Mouse (Mus musculus) CH12.LX (cell line): ENCODE measurements around the gene Abtb2. TPM values are rescaled to one million over a fixed set of nuclear protein-coding genes. Genes with fewer than 3 reads are reported as not detected.

ENCODE experiments used
- DNase-seq: peaks from one replicate; pipeline ENCODE4 v3.0.0-alpha.2; 2013; ENCODE audit errors: extremely low read depth
- H3K27ac ChIP-seq: 2 replicates; pipeline ENCODE4 v1.5.1; 2012; ENCODE audit warnings: low read depth, mild to moderate bottlenecking, control low read depth, moderate library complexity; ENCODE audit not compliant: insufficient read depth
- H3K27me3 ChIP-seq: replicated peaks from 2 replicates; pipeline ENCODE3; 2012; ENCODE audit warnings: inconsistent platforms
- H3K36me3 ChIP-seq, 2 experiments: replicated peaks in 1 of 2; 2 replicates each; pipeline versions ENCODE3 to v1.6.1; 2012; ENCODE audit warnings: inconsistent platforms in 1 of 2, low read length in 1 of 2, mild to moderate bottlenecking in 1 of 2, mixed read lengths in 1 of 2, moderate library complexity in 1 of 2; ENCODE audit not compliant: control insufficient read depth in 1 of 2, insufficient read depth in 1 of 2
- H3K4me1 ChIP-seq, 2 experiments: 2 replicates each; pipeline ENCODE4 v1.6.1; 2012; ENCODE audit warnings: inconsistent platforms in 1 of 2, moderate library complexity in 1 of 2; ENCODE audit not compliant: insufficient read depth in 2 of 2, control insufficient read depth in 1 of 2
- H3K4me2 ChIP-seq: 2 replicates; pipeline ENCODE4 v1.6.1; 2012; ENCODE audit warnings: low read depth, mild to moderate bottlenecking, control low read depth; ENCODE audit not compliant: poor library complexity, insufficient read depth, severe bottlenecking
- H3K4me3 ChIP-seq, 3 experiments: fragments of 150-350 bp in 1 of 3; sonication (generic) in 1 of 3; replicated peaks in 1 of 3; 2 replicates each; pipeline versions ENCODE3 to v1.5.1; 2011 to 2012; ENCODE audit warnings: low read depth in 2 of 3, low read length in 2 of 3, mild to moderate bottlenecking in 2 of 3, moderate library complexity in 2 of 3, control low read depth in 1 of 3, improper control_type of control experiment in 1 of 3, inconsistent platforms in 1 of 3, mixed read lengths in 1 of 3; ENCODE audit not compliant: poor library complexity in 1 of 3
- H3K79me2 ChIP-seq: replicated peaks from 2 replicates; pipeline ENCODE4 v1.6.1; 2012; ENCODE audit warnings: mild to moderate bottlenecking, moderate library complexity; ENCODE audit not compliant: control insufficient read depth, poor library complexity, insufficient read depth, severe bottlenecking; ENCODE audit errors: extremely low read depth
- H3K9ac ChIP-seq: 2 replicates; pipeline ENCODE4 v1.6.1; 2012; ENCODE audit warnings: low read depth, mild to moderate bottlenecking, control low read depth, moderate library complexity; ENCODE audit not compliant: insufficient read depth
- H3K9me3 ChIP-seq: replicated peaks from 2 replicates; pipeline ENCODE3; 2012; ENCODE audit warnings: low read length, inconsistent platforms, mixed read lengths
- BHLHE40 ChIP-seq: IDR thresholded peaks from 2 replicates; pipeline ENCODE4 v1.6.1; 2011; ENCODE audit warnings: mild to moderate bottlenecking, low read depth, low read length, improper control_type of control experiment
- CHD2 ChIP-seq: IDR thresholded peaks from 2 replicates; pipeline ENCODE4 v1.6.1; 2011; ENCODE audit warnings: low read length, improper control_type of control experiment
- CTCF ChIP-seq, 2 experiments: IDR thresholded peaks in 1 of 2; conservative IDR thresholded peaks in 1 of 2; 2 replicates each; pipeline ENCODE4 v1.5.1; 2011 to 2012; ENCODE audit warnings: low read depth in 2 of 2, low read length in 2 of 2, improper control_type of control experiment in 1 of 2, inconsistent platforms in 1 of 2, mild to moderate bottlenecking in 1 of 2, moderate library complexity in 1 of 2
- E2F4 ChIP-seq: IDR thresholded peaks from 2 replicates; pipeline ENCODE4 v1.6.1; 2011; ENCODE audit warnings: low read depth, low read length, improper control_type of control experiment; ENCODE audit not compliant: insufficient replicate concordance
- ELF1 ChIP-seq: IDR thresholded peaks from 2 replicates; pipeline ENCODE4 v1.6.1; 2014; ENCODE audit warnings: low read depth, mild to moderate bottlenecking, inconsistent platforms, low read length, improper control_type of control experiment
- EP300 ChIP-seq: IDR thresholded peaks from 2 replicates; pipeline ENCODE4 v1.6.1; 2011; ENCODE audit warnings: low read length, improper control_type of control experiment
- GABPA ChIP-seq: IDR thresholded peaks from 2 replicates; pipeline ENCODE4 v1.6.1; 2012; ENCODE audit warnings: low read depth, low read length, improper control_type of control experiment, inconsistent platforms; ENCODE audit not compliant: insufficient replicate concordance
- HCFC1 ChIP-seq: IDR thresholded peaks from 2 replicates; pipeline ENCODE4 v1.6.1; 2012; ENCODE audit warnings: low read depth, mild to moderate bottlenecking, inconsistent platforms, low read length, improper control_type of control experiment
- IRF4 ChIP-seq: IDR thresholded peaks from 2 replicates; pipeline ENCODE4 v1.6.1; 2014; ENCODE audit warnings: low read depth, mild to moderate bottlenecking, inconsistent platforms, low read length, improper control_type of control experiment
- JUND ChIP-seq: conservative IDR thresholded peaks from 2 replicates; pipeline ENCODE4 v1.6.1; 2011; ENCODE audit warnings: low read depth, low read length, improper control_type of control experiment
- KAT2A ChIP-seq: IDR thresholded peaks from 2 replicates; pipeline ENCODE4 v1.6.1; 2012; ENCODE audit warnings: low read length, improper control_type of control experiment, inconsistent platforms; ENCODE audit not compliant: insufficient replicate concordance
- MAFK ChIP-seq: IDR thresholded peaks from 2 replicates; pipeline ENCODE4 v1.6.1; 2011; ENCODE audit warnings: low read length, improper control_type of control experiment; ENCODE audit not compliant: insufficient replicate concordance
- MEF2A ChIP-seq: IDR thresholded peaks from 2 replicates; pipeline ENCODE4 v1.6.1; 2014; ENCODE audit warnings: low read depth, mild to moderate bottlenecking, inconsistent platforms, low read length, improper control_type of control experiment, borderline replicate concordance
- MXI1 ChIP-seq: IDR thresholded peaks from 2 replicates; pipeline ENCODE4 v1.6.1; 2011; ENCODE audit warnings: mild to moderate bottlenecking, low read depth, low read length, improper control_type of control experiment
- MYC ChIP-seq: IDR thresholded peaks from 2 replicates; pipeline ENCODE4 v1.6.1; 2011; ENCODE audit warnings: low read depth, mild to moderate bottlenecking, improper control_type of control experiment, low read length
- NELFE ChIP-seq: IDR thresholded peaks from 2 replicates; pipeline ENCODE4 v1.6.1; 2011; ENCODE audit warnings: low read depth, low read length, improper control_type of control experiment
- NRF1 ChIP-seq: IDR thresholded peaks from 2 replicates; pipeline ENCODE4 v1.6.1; 2014; ENCODE audit warnings: low read depth, mild to moderate bottlenecking, inconsistent platforms, low read length, improper control_type of control experiment, moderate library complexity
- PAX5 ChIP-seq: IDR thresholded peaks from 2 replicates; pipeline ENCODE4 v1.6.1; 2012; ENCODE audit warnings: low read length, inconsistent platforms, mixed read lengths
- POLR2A ChIP-seq: IDR thresholded peaks from 2 replicates; pipeline ENCODE4 v1.6.1; 2011; ENCODE audit warnings: low read depth, mild to moderate bottlenecking, improper control_type of control experiment, low read length
- RAD21 ChIP-seq: IDR thresholded peaks from 2 replicates; pipeline ENCODE4 v1.6.1; 2011; ENCODE audit warnings: low read depth, mild to moderate bottlenecking, low read length, improper control_type of control experiment, moderate library complexity
- SIN3A ChIP-seq: IDR thresholded peaks from 2 replicates; pipeline ENCODE4 v1.6.1; 2012; ENCODE audit warnings: low read length, improper control_type of control experiment, inconsistent platforms
- SMC3 ChIP-seq: IDR thresholded peaks from 2 replicates; pipeline ENCODE4 v1.6.1; 2011; ENCODE audit warnings: low read depth, low read length, improper control_type of control experiment
- TBP ChIP-seq: conservative IDR thresholded peaks from 2 replicates; pipeline ENCODE4 v1.6.1; 2011; ENCODE audit warnings: low read depth, low read length, improper control_type of control experiment
- USF2 ChIP-seq: conservative IDR thresholded peaks from 2 replicates; pipeline ENCODE4 v1.6.1; 2011; ENCODE audit warnings: low read depth, low read length, improper control_type of control experiment
- ZC3H11A ChIP-seq: IDR thresholded peaks from 2 replicates; pipeline ENCODE4 v1.6.1; 2012; ENCODE audit warnings: low read depth, mild to moderate bottlenecking, inconsistent platforms, low read length, improper control_type of control experiment
- ZNF384 ChIP-seq: IDR thresholded peaks from 2 replicates; pipeline ENCODE4 v1.6.1; 2012; ENCODE audit warnings: low read depth, low read length, improper control_type of control experiment, inconsistent platforms
- dilution Hi-C: fragments of 300-500 bp; cut with MboI; formaldehyde crosslinking; loops from 2 replicates; pipeline ENCODE4 v1.14.3; 2020; ENCODE audit warnings: low sequenced_read_pairs; ENCODE audit not compliant: extremely low pct_unique_long_range_greater_than_20kb, extremely low pct_ligation_motif_present
- in situ Hi-C: fragments of 300-500 bp; cut with MboI; formaldehyde crosslinking; loops from 3 replicates; pipeline ENCODE4 v1.14.3; 2019; ENCODE audit warnings: low sequenced_read_pairs, low pct_ligation_motif_present, low pct_unique_long_range_greater_than_20kb, mixed read lengths
- polyA plus RNA-seq: library from polyadenylated mRNA; unstranded; fragments of >175 nt; gene quantifications from 2 replicates; pipeline ENCODE4 v1.2.1, GENCODE M21; 2012; ENCODE audit warnings: low read depth; ENCODE audit not compliant: insufficient read length
- total RNA-seq, 2 experiments: library from RNA; depleted of rRNA; stranded (reverse); fragments of 300-350 nt in 1 of 2; fragments of >200 nt in 1 of 2; gene quantifications; 2 replicates each; pipeline ENCODE4 v1.2.3; 2012 to 2014

Gene Abtb2
- total and polyA plus RNA-seq, 3 experiments: 2.9 to 7.7 (median 3.8) TPM

DNA sequence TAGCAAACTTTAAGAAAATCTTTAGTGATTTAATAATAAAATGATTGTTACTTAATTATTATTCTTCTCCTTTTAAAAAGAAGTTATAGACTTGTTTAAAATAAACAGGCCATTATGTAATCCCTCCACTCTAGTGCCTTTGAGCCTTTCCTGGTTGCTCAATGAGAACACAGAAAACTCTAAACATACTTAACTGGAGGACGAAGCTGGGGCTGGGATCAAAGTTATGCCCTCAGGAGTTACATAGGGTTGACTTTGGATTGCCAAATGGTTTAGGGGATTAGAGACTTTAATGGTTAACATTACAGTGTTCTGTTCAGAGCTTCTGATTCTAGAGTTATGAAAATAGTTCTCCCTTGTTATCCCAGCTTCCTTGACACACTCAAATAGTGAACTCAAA lies 49.6 kb upstream of the Abtb2 start:
- dilution Hi-C loops: no loop called here
- H3K27ac ChIP-seq: no peak overlapping the region

GRCm38 (mm10) chr2:103525596-103525995 lies 40.5 kb upstream of the Abtb2 start:
- in situ Hi-C loops: no loop called here
- no peak for TF ChIP-seq ZC3H11A
- TF ChIP-seq MAFK: peak; percentile 90
- TF ChIP-seq, all 38 proteins: peak for 1
- H3K9ac ChIP-seq: no peak overlapping the region
- no peak overlapping the region for H3K4me3 ChIP-seq
- DNase-seq: no peak
- H3K4me2 ChIP-seq: no peak overlapping the region
- H3K4me1 ChIP-seq: no peaks in the 10 kb centered on the region
- no peaks in the 10 kb centered on the region for H3K79me2 ChIP-seq
- H3K36me3 ChIP-seq: no peaks in the 10 kb centered on the region
- H3K9me3 ChIP-seq: no peaks in the 10 kb centered on the region
- dilution Hi-C loops: no loop called here
- H3K27ac ChIP-seq: no peak overlapping the region
- H3K27me3 ChIP-seq: no peaks in the 10 kb centered on the region

More for the DNA sequence above, 49.6 kb upstream of the Abtb2 start:
- no peak overlapping the region for H3K9ac ChIP-seq
- no peaks in the 10 kb centered on the region for H3K27me3 ChIP-seq
- no peak overlapping the region for H3K4me2 ChIP-seq
- no peaks in the 10 kb centered on the region for H3K36me3 ChIP-seq
- DNase-seq: no peak
- no peaks in the 10 kb centered on the region for H3K9me3 ChIP-seq
- TF ChIP-seq MYC: no peak
- TF ChIP-seq ZNF384: no peak
- no peak for TF ChIP-seq NRF1
- TF ChIP-seq SIN3A: no peak
- no peak for TF ChIP-seq MXI1
- TF ChIP-seq KAT2A: no peak
- TF ChIP-seq, all 38 proteins: peak for 0
- in situ Hi-C loops: no loop called here
- Histone ChIP-seq H3K4me1 (no peaks in the 10 kb centered on the region), H3K4me3 (no peak overlapping the region), H3K79me2 (no peaks in the 10 kb centered on the region)

- Histone ChIP-seq H3K27ac (no peak overlapping the region), H3K79me2 (no peaks in the 10 kb centered on the region), H3K36me3 (no peaks in the 10 kb centered on the region), H3K4me1 (no peaks in the 10 kb centered on the region), H3K4me2 (no peak overlapping the region), H3K9ac (no peak overlapping the region), H3K9me3 (no peaks in the 10 kb centered on the region), H3K27me3 (no peaks in the 10 kb centered on the region), H3K4me3 (no peak overlapping the region)
- TF ChIP-seq EP300 (no peak), SIN3A (peak; percentile 45; the same call in 1 of the 2 replicates), ZNF384 (0 out of 2 replicates have a peak, but pooled peaks have one; percentile 10), ZC3H11A (peak; percentile 98), PAX5 (no peak), BHLHE40 (no peak), SMC3 (peak; percentile 100), HCFC1 (no peak), CTCF (conservative IDR thresholded peaks at IDR 0.05 in 1 of 2, IDR thresholded peaks at IDR 0.05 in 1 of 2; ENCODE audit: low read depth in 2 of 2, low read length in 2 of 2) (peak; percentile 80 to 100), MEF2A (no peak), USF2 (no peak), GABPA (no peak), POLR2A (no peak), E2F4 (no peak), JUND (0 out of 2 replicates have a peak, but pooled peaks have one; percentile 33), RAD21 (peak; percentile 94), ELF1 (no peak), TBP (no peak), CHD2 (no peak), NELFE (peak; percentile 90; the same call in 1 of the 2 replicates), NRF1 (0 out of 2 replicates have a peak, but pooled peaks have one; percentile 24), IRF4 (0 out of 2 replicates have a peak, but pooled peaks have one; percentile 17)
- in situ Hi-C loops (loop anchor here (5.0 kb wide), 1 partner anchor 95 kb away; no protein-coding TSS in a partner anchor), dilution Hi-C loops (no loop called here)
- peak; percentile 86 for DNase-seq
These were observed 19.0 kb upstream of the Abtb2 start for GRCm38 (mm10) chr2:103547132-103547531.
